Mouse (Mus musculus) midbrain, postnatal 0 days (tissue): ENCODE results near the gene Antxr1. TPM values are rescaled to one million over a fixed set of nuclear protein-coding genes. Genes with fewer than 3 reads are reported as not detected.
A peak's percentile ranks its signal among the peaks of the same experiment; 100 is the strongest.

ENCODE experiments used
- ATAC-seq: fragments of 200-750 bp; cut with Nextera tagmentation; 2 replicates; pipeline ENCODE4 v1.8.0; 2017; ENCODE audit warnings: moderate number of reproducible peaks, mild to moderate bottlenecking, moderate TSS enrichment, moderate library complexity; ENCODE audit not compliant: low FRiP score
- DNase-seq: peaks from one replicate; pipeline ENCODE4 v3.0.0-alpha.2; 2015; ENCODE audit warnings: low spot score
- H3K27ac ChIP-seq: fragments of 300-500 bp; sonication (generic); 2 replicates; pipeline ENCODE4 v1.5.1; 2014; ENCODE audit warnings: low read depth, mild to moderate bottlenecking, low read length, mixed read lengths
- H3K27me3 ChIP-seq: fragments of 300-500 bp; sonication (generic); 2 replicates; pipeline ENCODE4 v1.6.1; 2014; ENCODE audit warnings: low read length, control low read depth, mixed read lengths; ENCODE audit not compliant: insufficient read depth
- H3K36me3 ChIP-seq: fragments of 300-500 bp; sonication (generic); 2 replicates; pipeline ENCODE4 v1.6.1; 2014; ENCODE audit warnings: low read length, control low read depth, mixed read lengths; ENCODE audit not compliant: insufficient read depth
- H3K4me1 ChIP-seq: fragments of 300-500 bp; sonication (generic); 2 replicates; pipeline ENCODE4 v1.6.1; 2014; ENCODE audit warnings: mild to moderate bottlenecking, control low read depth, antibody characterized with exemption, low read length, mixed read lengths; ENCODE audit not compliant: insufficient read depth
- H3K4me2 ChIP-seq: fragments of 300-500 bp; sonication (generic); 2 replicates; pipeline ENCODE4 v1.6.1; 2014; ENCODE audit warnings: low read depth, mild to moderate bottlenecking, low read length, mixed read lengths; ENCODE audit not compliant: poor library complexity, severe bottlenecking
- H3K4me3 ChIP-seq: fragments of 300-500 bp; sonication (generic); 2 replicates; pipeline ENCODE4 v1.5.1; 2014; ENCODE audit warnings: low read depth, mild to moderate bottlenecking, low read length, moderate library complexity
- H3K9ac ChIP-seq: fragments of 300-500 bp; sonication (generic); replicated peaks from 2 replicates; pipeline ENCODE4 v1.6.1; 2014; ENCODE audit warnings: mild to moderate bottlenecking, low read length, moderate library complexity, mixed read lengths; ENCODE audit not compliant: poor library complexity, severe bottlenecking
- H3K9me3 ChIP-seq: fragments of 300-500 bp; sonication (generic); 2 replicates; pipeline ENCODE4 v1.6.1; 2016; ENCODE audit warnings: low read length, control low read depth
- CTCF ChIP-seq: IDR thresholded peaks from 2 replicates; pipeline ENCODE4 v1.5.1; 2016; ENCODE audit warnings: antibody characterized with exemption, mild to moderate bottlenecking
- WGBS: fragments of 180-500 bp; shearing (Covaris S2); extraction: QIAGEN DNeasy Blood & Tissue Kit; methylation state at CpG from one replicate; pipeline ENCODE4 v1.1.7; 2014; 5-methylcytosine and 5-hydroxymethylcytosine counted together
- polyA plus RNA-seq: library from polyadenylated mRNA; unstranded; fragments of >200 nt; fragmentation: Nextera tagmentation; extraction: Ambion mirVana; gene quantifications from 2 replicates; pipeline ENCODE4 v1.2.1, GENCODE M21; 2015
- total RNA-seq: library from RNA; depleted of rRNA; stranded (reverse); fragments of >200 nt; gene quantifications from 2 replicates; pipeline ENCODE4 v1.2.3, GENCODE M21; 2014

The Antxr1 gene
- total and polyA plus RNA-seq, 2 experiments from 2014 or later: 2.9 to 13.1 TPM

GRCm38 (mm10) chr6:87273791-87274190, 61.8 kb downstream of the Antxr1 start:
- 77% methylated on average over 3 of the region's 3 CpGs for WGBS
- DNase-seq (no peak), ATAC-seq (no peak)
- Histone ChIP-seq H3K27ac (no peak overlapping the region), H3K4me3 (no peak overlapping the region), H3K9ac (no peak overlapping the region), H3K36me3 (0 out of 2 replicates have a peak, but pooled peaks cover 3% of the 10 kb centered on the region), H3K27me3 (no peaks in the 10 kb centered on the region), H3K4me2 (no peak overlapping the region), H3K9me3 (no peaks in the 10 kb centered on the region), H3K4me1 (peaks cover 2% of the 10 kb centered on the region; the same call in 1 of the 2 replicates)
- TF ChIP-seq CTCF: no peak

GRCm38 (mm10) chr6:87273141-87273540, 62.5 kb downstream of the Antxr1 start:
- ATAC-seq (no peak), DNase-seq (no peak)
- no peak for TF ChIP-seq CTCF
- Histone ChIP-seq H3K27ac (no peak overlapping the region), H3K4me2 (no peak overlapping the region), H3K4me1 (peaks cover 2% of the 10 kb centered on the region; the same call in 1 of the 2 replicates), H3K27me3 (no peaks in the 10 kb centered on the region), H3K9me3 (no peaks in the 10 kb centered on the region), H3K36me3 (0 out of 2 replicates have a peak, but pooled peaks cover 3% of the 10 kb centered on the region), H3K4me3 (no peak overlapping the region), H3K9ac (no peak overlapping the region)
- WGBS: 80% methylated on average over 4 of the region's 4 CpGs

GRCm38 (mm10) chr6:87272202-87272601, 63.4 kb downstream of the Antxr1 start:
- Histone ChIP-seq H3K27me3 (no peaks in the 10 kb centered on the region), H3K4me3 (no peak overlapping the region), H3K9me3 (no peaks in the 10 kb centered on the region), H3K4me2 (no peak overlapping the region), H3K27ac (no peak overlapping the region), H3K9ac (no peak overlapping the region), H3K4me1 (no peaks in the 10 kb centered on the region; the same call in 1 of the 2 replicates), H3K36me3 (0 out of 2 replicates have a peak, but pooled peaks cover 3% of the 10 kb centered on the region)
- WGBS: 88% methylated on average over 2 of the region's 2 CpGs
- DNase-seq (no peak), ATAC-seq (no peak)
- no peak for TF ChIP-seq CTCF

- TF ChIP-seq CTCF: no peak
- no peaks in the 10 kb centered on the region for H3K27me3 ChIP-seq
- H3K4me3 ChIP-seq: no peak overlapping the region
- peak; percentile 55 for DNase-seq
- no peak overlapping the region for H3K27ac ChIP-seq
- 28% methylated on average over 7 of the region's 7 CpGs for WGBS
- H3K9ac ChIP-seq: no peak overlapping the region
- no peaks in the 10 kb centered on the region for H3K4me1 ChIP-seq
- H3K36me3 ChIP-seq: 0 out of 2 replicates have a peak, but pooled peaks cover 3% of the 10 kb centered on the region
- no peak overlapping the region for H3K4me2 ChIP-seq
- ATAC-seq: no peak
- H3K9me3 ChIP-seq: no peaks in the 10 kb centered on the region
These were observed 65.2 kb downstream of the Antxr1 start for GRCm38 (mm10) chr6:87270452-87270851.

GRCm38 (mm10) chr6:87269950-87270349, 65.7 kb downstream of the Antxr1 start:
- H3K9me3 ChIP-seq: no peaks in the 10 kb centered on the region
- H3K9ac ChIP-seq: no peak overlapping the region
- WGBS: 81% methylated on average over 7 of the region's 7 CpGs
- no peak for ATAC-seq
- no peaks in the 10 kb centered on the region for H3K27me3 ChIP-seq
- H3K4me2 ChIP-seq: no peak overlapping the region
- no peak overlapping the region for H3K4me3 ChIP-seq
- H3K36me3 ChIP-seq: 0 out of 2 replicates have a peak, but pooled peaks cover 3% of the 10 kb centered on the region
- DNase-seq: no peak
- H3K4me1 ChIP-seq: no peaks in the 10 kb centered on the region
- H3K27ac ChIP-seq: no peak overlapping the region
- no peak for TF ChIP-seq CTCF

GRCm38 (mm10) chr6:87262666-87263065, 73.0 kb downstream of the Antxr1 start:
- peaks cover 4% of the 10 kb centered on the region; the same call in 1 of the 2 replicates for H3K4me1 ChIP-seq
- ATAC-seq: no peak
- no peaks in the 10 kb centered on the region for H3K36me3 ChIP-seq
- DNase-seq: no peak
- H3K4me2 ChIP-seq: no peak overlapping the region
- H3K27ac ChIP-seq: no peak overlapping the region
- H3K9me3 ChIP-seq: no peaks in the 10 kb centered on the region
- no peaks in the 10 kb centered on the region for H3K27me3 ChIP-seq
- TF ChIP-seq CTCF: no peak
- 45% methylated on average over 2 of the region's 2 CpGs for WGBS
- H3K4me3 ChIP-seq: no peak overlapping the region
- no peak overlapping the region for H3K9ac ChIP-seq
